Mouse (Mus musculus) hindbrain, embryonic 15.5 days (tissue): ENCODE data around the gene Mif. TPM values are rescaled to one million over a fixed set of nuclear protein-coding genes. Genes with fewer than 3 reads are reported as not detected.
"Not testable (repeated sequence)": the region's sequence is repeated elsewhere in the genome, so short reads cannot be mapped to it uniquely, and the experiment has no call there.

Experiments
- ATAC-seq: fragments of 200-750 bp; cut with Nextera tagmentation; 2 replicates; pipeline ENCODE4 v1.8.0; 2017; ENCODE audit warnings: low read depth, moderate number of reproducible peaks, moderate TSS enrichment; ENCODE audit not compliant: low FRiP score
- H3K27ac ChIP-seq: fragments of 300-500 bp; sonication (generic); replicated peaks from 2 replicates; pipeline ENCODE4 v1.5.1; 2015; ENCODE audit warnings: mild to moderate bottlenecking, inconsistent platforms
- H3K27me3 ChIP-seq: fragments of 300-500 bp; sonication (generic); 2 replicates; pipeline ENCODE4 v1.6.1; 2015; ENCODE audit warnings: control low read depth, inconsistent platforms
- H3K36me3 ChIP-seq: fragments of 300-500 bp; sonication (generic); 2 replicates; pipeline ENCODE4 v1.6.1; 2015; ENCODE audit warnings: control low read depth, inconsistent platforms
- H3K4me1 ChIP-seq: fragments of 300-500 bp; sonication (generic); replicated peaks from 2 replicates; pipeline ENCODE4 v1.6.1; 2015; ENCODE audit warnings: control low read depth, inconsistent platforms
- H3K4me2 ChIP-seq: fragments of 300-500 bp; sonication (generic); 2 replicates; pipeline ENCODE4 v1.6.1; 2015; ENCODE audit warnings: moderate library complexity, mild to moderate bottlenecking, inconsistent platforms
- H3K4me3 ChIP-seq: fragments of 300-500 bp; sonication (generic); 2 replicates; pipeline ENCODE4 v1.5.1; 2015; ENCODE audit warnings: mild to moderate bottlenecking, inconsistent platforms
- H3K9ac ChIP-seq: fragments of 300-500 bp; sonication (generic); 2 replicates; pipeline ENCODE4 v1.6.1; 2015; ENCODE audit warnings: inconsistent platforms
- H3K9me3 ChIP-seq: fragments of 300-500 bp; sonication (generic); 2 replicates; pipeline ENCODE4 v1.6.1; 2016; ENCODE audit warnings: control low read depth, inconsistent platforms
- WGBS: fragments of 180-500 bp; shearing (Covaris S2); methylation state at CpG from one replicate; pipeline ENCODE4 v1.1.7; 2015; 5-methylcytosine and 5-hydroxymethylcytosine counted together
- polyA plus RNA-seq: library from polyadenylated mRNA; unstranded; fragments of >200 nt; fragmentation: Nextera tagmentation; extraction: Ambion mirVana; gene quantifications from 2 replicates; pipeline ENCODE4 v1.2.1, GENCODE M21; 2015

Mif gene
- polyA plus RNA-seq = 1,663 and 1,704 TPM in 2 replicates

DNA sequence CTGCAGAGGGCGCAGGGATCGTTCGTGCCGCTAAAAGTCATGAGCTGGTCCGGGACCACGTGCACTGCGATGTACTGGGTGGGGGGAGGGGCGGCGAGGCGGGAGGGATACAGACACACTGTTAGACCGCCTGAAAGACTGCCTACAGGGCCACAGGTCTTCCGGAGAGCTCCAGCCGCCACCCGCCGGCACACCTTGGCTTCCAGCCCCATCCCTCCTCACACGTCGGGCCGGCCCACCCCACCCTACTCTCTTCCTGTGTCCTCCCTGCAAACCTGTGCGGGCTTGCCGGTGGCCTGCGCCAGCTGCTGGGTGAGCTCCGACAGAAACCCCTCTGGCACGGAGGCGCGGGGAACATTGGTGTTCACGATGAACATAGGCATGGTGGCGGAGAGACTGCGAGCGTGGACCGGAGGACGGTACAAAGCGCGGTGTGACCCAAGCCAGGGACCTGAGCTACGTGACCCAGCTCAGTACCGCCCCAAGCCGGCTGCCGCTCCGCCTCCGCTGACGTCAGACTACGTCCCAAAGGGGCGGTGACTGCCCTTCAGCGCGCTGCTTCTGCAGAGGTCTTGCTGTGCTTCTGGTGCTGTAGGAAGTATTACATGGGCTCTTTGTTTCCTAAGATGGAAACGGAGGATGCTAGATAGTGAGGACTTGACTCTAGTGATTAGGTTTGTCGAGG is at the start of gene Mif:
Gene Mif, minus strand, starts transcription at position 455 of the 685 bp plus-strand sequence.
- H3K27me3 ChIP-seq, H3K9me3 ChIP-seq, H3K36me3 ChIP-seq: not testable (repeated sequence)
- Histone ChIP-seq H3K27ac (peak within 1 kb of the TSS; percentile 97), H3K4me3 (peak within 1 kb of the TSS; percentile 90), H3K4me1 (peaks cover 33% of the 10 kb centered on the region), H3K4me2 (peak within 1 kb of the TSS; percentile 57), H3K9ac (peak within 1 kb of the TSS; percentile 95)
- WGBS = under 1% methylated on average over 45 of the region's 46 CpGs
- peak; percentile 94 for ATAC-seq

DNA sequence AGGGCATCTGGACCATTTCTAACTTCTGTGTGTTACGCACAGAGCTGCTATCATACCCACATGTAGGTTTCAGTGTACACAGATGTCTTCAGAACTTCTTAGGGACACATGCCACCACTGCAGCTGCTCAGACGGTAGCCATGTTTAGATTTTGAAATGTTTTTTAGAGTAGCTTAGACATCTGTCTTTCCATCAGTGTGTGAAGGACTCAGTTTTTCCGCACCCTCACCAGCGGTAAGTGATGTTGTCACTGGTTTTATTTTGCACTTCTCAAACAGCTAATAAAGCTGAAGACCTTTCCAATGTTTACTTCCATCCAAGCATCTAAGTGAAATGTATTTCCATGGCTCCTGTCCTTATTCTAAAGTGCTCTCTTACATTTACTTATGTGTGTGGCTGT is 46.8 kb upstream of the Mif start:
- Histone ChIP-seq H3K4me2 (no peak overlapping the region), H3K36me3 (peaks cover 91% of the 10 kb centered on the region), H3K9ac (no peak overlapping the region), H3K9me3 (no peaks in the 10 kb centered on the region), H3K4me1 (no peaks in the 10 kb centered on the region), H3K27me3 (no peaks in the 10 kb centered on the region), H3K27ac (no peak overlapping the region), H3K4me3 (no peak overlapping the region)
- ATAC-seq = no peak
- 95% methylated on average over 4 of the region's 4 CpGs for WGBS

- H3K36me3 ChIP-seq = peaks cover 88% of the 10 kb centered on the region
- H3K27me3 ChIP-seq = no peaks in the 10 kb centered on the region
- no peak overlapping the region for H3K4me2 ChIP-seq
- no peaks in the 10 kb centered on the region for H3K4me1 ChIP-seq
- 84% methylated on average over 5 of the region's 5 CpGs for WGBS
- no peaks in the 10 kb centered on the region for H3K9me3 ChIP-seq
- no peak overlapping the region for H3K27ac ChIP-seq
- no peak overlapping the region for H3K4me3 ChIP-seq
- ATAC-seq = no peak
- H3K9ac ChIP-seq = no peak overlapping the region
Observed at GRCm38 (mm10) chr10:75904391-75904790, 44.4 kb upstream of the Mif start.

GRCm38 (mm10) chr10:75898846-75899245 is 38.8 kb upstream of the Mif start:
- Histone ChIP-seq H3K9me3 (no peaks in the 10 kb centered on the region), H3K4me1 (0 out of 2 replicates have a peak, but pooled peaks cover 4% of the 10 kb centered on the region), H3K4me3 (no peak overlapping the region), H3K4me2 (no peak overlapping the region), H3K36me3 (peaks cover 78% of the 10 kb centered on the region), H3K27me3 (no peaks in the 10 kb centered on the region), H3K27ac (peak overlapping the region; percentile 18), H3K9ac (no peak overlapping the region)
- 69% methylated on average over 3 of the region's 3 CpGs for WGBS
- 0 out of 2 replicates have a peak, but pooled peaks have one; percentile 29 for ATAC-seq

DNA sequence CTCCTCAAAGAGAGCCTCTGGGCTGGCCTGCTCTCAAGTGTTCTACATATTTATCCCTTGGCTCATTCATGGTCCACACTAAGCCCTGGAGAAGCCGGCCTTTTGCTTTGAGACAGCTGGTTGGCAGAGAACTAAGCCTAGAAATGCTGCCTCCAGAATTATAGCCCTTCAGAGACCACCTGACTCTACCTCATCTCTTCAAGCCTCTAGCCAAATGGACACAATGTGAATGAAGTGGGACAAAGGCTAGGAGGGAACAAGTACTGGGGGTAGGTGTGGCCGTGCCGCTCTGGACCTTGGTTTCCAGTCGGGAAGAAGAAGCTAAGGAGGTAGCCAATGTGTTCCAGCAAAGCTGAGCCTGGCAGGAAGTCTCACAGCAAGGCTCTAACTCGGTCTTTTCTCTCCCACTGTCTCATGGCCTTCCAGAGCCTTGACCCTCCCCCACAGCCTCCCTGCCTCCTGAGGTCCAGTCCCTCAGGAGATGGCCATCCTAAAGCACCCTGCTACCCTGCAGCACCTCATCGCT is 38.1 kb upstream of the Mif start:
- ATAC-seq = no peak
- H3K4me2 ChIP-seq = no peak overlapping the region
- no peak overlapping the region for H3K27ac ChIP-seq
- H3K9me3 ChIP-seq = no peaks in the 10 kb centered on the region
- H3K27me3 ChIP-seq = no peaks in the 10 kb centered on the region
- peaks cover 10% of the 10 kb centered on the region for H3K4me1 ChIP-seq
- peaks cover 71% of the 10 kb centered on the region for H3K36me3 ChIP-seq
- 81% methylated on average over 6 of the region's 6 CpGs for WGBS
- no peak overlapping the region for H3K4me3 ChIP-seq
- no peak overlapping the region for H3K9ac ChIP-seq

DNA sequence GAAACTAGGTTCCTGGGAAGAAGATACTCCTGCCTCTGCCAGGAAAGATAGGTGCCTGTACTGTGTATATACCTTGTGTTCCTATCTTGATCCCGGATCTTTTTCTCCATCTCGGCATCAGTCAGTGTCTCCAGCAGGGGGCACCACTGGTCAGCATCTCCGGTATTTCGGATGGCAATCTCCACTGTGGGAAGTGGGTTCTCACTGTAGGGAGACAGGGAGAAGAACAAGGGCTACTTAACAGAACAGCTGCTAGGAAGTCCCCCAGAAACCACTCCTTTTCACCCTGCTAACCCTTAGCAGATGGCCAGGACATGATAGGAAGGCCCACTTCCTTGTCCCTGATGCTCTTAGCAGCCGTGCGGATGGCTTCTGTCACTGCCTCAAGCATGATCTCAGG is 37.3 kb upstream of the Mif start:
- Histone ChIP-seq H3K4me3 (no peak overlapping the region), H3K27ac (no peak overlapping the region), H3K4me2 (no peak overlapping the region), H3K9ac (no peak overlapping the region), H3K36me3 (peaks cover 64% of the 10 kb centered on the region), H3K4me1 (peaks cover 10% of the 10 kb centered on the region), H3K27me3 (no peaks in the 10 kb centered on the region), H3K9me3 (no peaks in the 10 kb centered on the region)
- ATAC-seq = no peak
- 29% methylated on average over 6 of the region's 6 CpGs for WGBS

GRCm38 (mm10) chr10:75896208-75896607 is 36.2 kb upstream of the Mif start:
- Histone ChIP-seq H3K36me3 (peaks cover 52% of the 10 kb centered on the region), H3K4me3 (no peak overlapping the region)
- 93% methylated on average over 1 of the region's 1 CpGs for WGBS

GRCm38 (mm10) chr10:75895730-75896129 is 35.7 kb upstream of the Mif start:
- Histone ChIP-seq H3K9ac (no peak overlapping the region), H3K9me3 (no peaks in the 10 kb centered on the region), H3K36me3 (peaks cover 47% of the 10 kb centered on the region), H3K27ac (no peak overlapping the region), H3K4me2 (no peak overlapping the region), H3K4me3 (no peak overlapping the region), H3K27me3 (no peaks in the 10 kb centered on the region), H3K4me1 (peaks cover 10% of the 10 kb centered on the region)
- WGBS = 94% methylated on average over 5 of the region's 5 CpGs
- ATAC-seq = no peak

More at GRCm38 (mm10) chr10:75896208-75896607, 36.2 kb upstream of the Mif start:
- H3K27ac ChIP-seq = no peak overlapping the region
- H3K9ac ChIP-seq = no peak overlapping the region
- no peak for ATAC-seq
- no peak overlapping the region for H3K4me2 ChIP-seq
- peaks cover 10% of the 10 kb centered on the region for H3K4me1 ChIP-seq
- no peaks in the 10 kb centered on the region for H3K27me3 ChIP-seq
- H3K9me3 ChIP-seq = no peaks in the 10 kb centered on the region

- WGBS = 82% methylated on average over 6 of the region's 6 CpGs
- Histone ChIP-seq H3K27me3 (no peaks in the 10 kb centered on the region), H3K27ac (no peak overlapping the region), H3K4me1 (peaks cover 10% of the 10 kb centered on the region), H3K4me3 (no peak overlapping the region), H3K36me3 (peaks cover 38% of the 10 kb centered on the region), H3K9ac (no peak overlapping the region), H3K9me3 (no peaks in the 10 kb centered on the region), H3K4me2 (no peak overlapping the region)
- ATAC-seq = no peak
Observed at GRCm38 (mm10) chr10:75894601-75895000, 34.6 kb upstream of the Mif start.

- Histone ChIP-seq H3K9ac (0 out of 2 replicates have a peak within 1 kb of the TSS, but pooled peaks have one; percentile 17), H3K4me3 (peak within 1 kb of the TSS; percentile 35), H3K4me1 (peaks cover 6% of the 10 kb centered on the region), H3K27ac (0 out of 2 replicates have a peak within 1 kb of the TSS, but pooled peaks have one; percentile 5), H3K9me3 (no peaks in the 10 kb centered on the region), H3K4me2 (peak within 1 kb of the TSS; percentile 80), H3K27me3 (no peaks in the 10 kb centered on the region), H3K36me3 (peaks cover 29% of the 10 kb centered on the region)
- ATAC-seq = peak; percentile 99
- WGBS = 2% methylated on average over 51 of the region's 51 CpGs
Observed at GRCm38 (mm10) chr10:75893089-75893750, 33.2 kb upstream of the Mif start, which contains the start of gene Derl3. Gene Derl3, plus strand, starts transcription at chr10:75893413.

- H3K27me3 ChIP-seq = no peaks in the 10 kb centered on the region
- no peak overlapping the region for H3K4me2 ChIP-seq
- peaks cover 6% of the 10 kb centered on the region for H3K4me1 ChIP-seq
- 57% methylated on average over 8 of the region's 8 CpGs for WGBS
- H3K4me3 ChIP-seq = no peak overlapping the region
- H3K9me3 ChIP-seq = no peaks in the 10 kb centered on the region
- H3K27ac ChIP-seq = no peak overlapping the region
- no peaks in the 10 kb centered on the region for H3K36me3 ChIP-seq
- H3K9ac ChIP-seq = no peak overlapping the region
- ATAC-seq = no peak
Observed at GRCm38 (mm10) chr10:75889406-75890153, 29.5 kb upstream of the Mif start.

DNA sequence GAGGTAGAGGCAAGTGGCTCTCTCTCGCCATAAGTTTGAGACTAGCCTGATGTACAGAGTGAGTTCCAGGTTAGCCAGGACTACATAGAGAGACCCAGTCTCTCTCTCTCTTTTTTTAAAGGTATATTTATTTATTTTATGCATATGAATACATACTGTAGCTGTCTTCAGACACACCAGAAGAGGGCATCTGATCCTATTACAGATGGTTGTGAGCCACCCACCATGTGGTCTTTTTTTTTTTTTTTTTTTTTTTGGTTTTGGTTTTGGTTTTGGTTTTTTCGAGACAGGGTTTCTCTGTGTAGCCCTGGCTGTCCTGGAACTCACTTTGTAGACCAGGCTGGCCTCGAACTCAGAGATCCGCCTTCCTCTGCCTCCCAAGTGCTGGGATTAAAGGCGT is 27.5 kb upstream of the Mif start:
- 89% methylated on average over 5 of the region's 5 CpGs for WGBS
- not testable (repeated sequence) for H3K4me3 ChIP-seq, H3K27me3 ChIP-seq, H3K4me1 ChIP-seq, H3K4me2 ChIP-seq, ATAC-seq, H3K36me3 ChIP-seq, H3K27ac ChIP-seq, H3K9ac ChIP-seq, H3K9me3 ChIP-seq
